Mouse (Mus musculus) heart, postnatal 0 days (tissue): ENCODE measurements around the gene Ampd2.

ENCODE experiments used
- CTCF ChIP-seq: IDR thresholded peaks from 2 replicates; pipeline ENCODE4 v1.5.1; 2016; ENCODE audit warnings: antibody characterized with exemption, control low read depth, low read depth
- EP300 ChIP-seq: IDR thresholded peaks from 2 replicates; pipeline ENCODE4 v1.6.1; 2016; ENCODE audit warnings: antibody characterized with exemption, low read depth

DNA sequence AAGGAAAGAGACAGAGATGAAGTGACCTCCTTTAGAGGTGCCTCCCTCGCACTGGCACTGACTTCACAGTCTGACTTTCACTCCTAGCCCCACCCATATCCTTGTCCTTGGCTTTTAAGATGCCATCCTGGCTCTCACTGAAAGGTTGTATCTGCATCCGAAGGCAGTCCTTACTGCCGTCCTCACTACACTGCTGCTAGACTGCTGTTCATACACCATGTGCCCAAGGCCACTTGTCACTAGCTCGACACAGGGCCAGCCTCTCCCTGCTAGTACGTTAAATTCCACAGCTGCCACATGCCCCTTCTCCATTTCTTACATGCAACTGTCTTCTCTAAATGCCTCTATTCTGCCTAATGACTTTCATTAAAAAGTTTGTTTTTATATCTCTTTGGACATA lies 24.9 kb upstream of the Ampd2 start:
- TF ChIP-seq CTCF (no peak), EP300 (no peak)
